Mouse (Mus musculus): ENCODE results near the gene Doc2g.

GRCm38 (mm10) chr19:3990804-3991203, 12.3 kb upstream of the Doc2g start:
- no peak for TF ChIP-seq EP300 (IDR thresholded peaks at IDR 0.05)
- no peak for TF ChIP-seq CTCF (IDR thresholded peaks at IDR 0.05)
